Comparison of ENCODE assay signal across 9 mouse cellular contexts in the genomic region with DNA sequence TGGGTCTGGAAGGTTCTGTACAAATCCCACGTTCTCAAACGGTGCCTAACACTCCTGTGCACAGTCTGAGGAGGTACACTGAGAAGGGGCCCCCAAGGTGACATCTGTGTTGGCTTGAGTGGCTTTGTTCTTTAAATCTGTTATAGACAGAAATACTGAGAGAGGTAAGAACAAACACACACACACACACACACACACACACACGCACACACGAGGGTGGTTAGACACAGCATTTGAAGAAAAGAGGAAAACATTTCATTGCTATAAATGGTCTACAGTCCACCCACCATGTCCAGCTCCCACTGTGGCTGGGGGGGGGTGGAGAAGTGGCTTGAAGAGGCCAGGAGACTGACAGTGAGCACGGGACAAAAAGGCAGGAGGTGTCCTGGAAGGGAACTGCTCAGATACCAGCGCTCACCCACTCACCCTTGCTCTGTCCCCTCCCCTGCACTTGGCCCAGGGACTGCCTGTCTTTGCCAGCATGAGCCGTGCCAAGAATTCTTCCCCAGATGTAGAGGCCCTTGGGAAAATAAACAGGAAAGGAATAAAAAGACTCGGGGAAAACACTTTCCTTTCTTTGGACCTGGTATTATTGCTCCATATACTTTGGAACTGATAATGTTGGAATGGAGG. TPM values are rescaled to one million over a fixed set of nuclear protein-coding genes. Genes with fewer than 3 reads are reported as not detected.
DNase-seq lines count a peak whose midpoint lies in the region; ATAC-seq and TF ChIP-seq lines count a peak whose summit lies in the region.
"Had no signal": no experiment of that assay in that cellular context is flagged by ENCODE, and none has a peak within 500 bp of the region (broad histone marks: within the 10 kb centered on the region; RNA-seq: fewer than 3 reads in every experiment).

No protein-coding gene starts in this region.

- no peak overlapping the region for H3K4me3 ChIP-seq in intestine, postnatal 0 days (ENCODE audit: low read depth, low read length)
- no peak overlapping the region for H3K4me3 ChIP-seq in lung, postnatal 0 days (ENCODE audit: low read depth, low read length)

- H3K4me2 ChIP-seq in intestine, postnatal 0 days (replicated peaks; ENCODE audit: low read depth) = peak overlapping the region; percentile 3; the same call in 1 of the 2 replicates
- H3K4me2 ChIP-seq in lung, postnatal 0 days (replicated peaks; ENCODE audit: low read depth, low read length) = no peak overlapping the region

- peak; percentile 64 to 74 for DNase-seq in frontal cortex, postnatal 36 days (ENCODE audit: low spot score in 2 of 2)
- DNase-seq in frontal cortex, postnatal 14 days (ENCODE audit: low spot score in 2 of 2) = no peak
- DNase-seq in MN1 (ENCODE audit: low spot score) = peak; percentile 70
- DNase-seq in gastrocnemius, adult 18-20 months (ENCODE audit: low spot score) = peak; percentile 87
- DNase-seq in lung, postnatal 0 days (ENCODE audit: low spot score) = peak; percentile 90
- peak; percentile 86 for DNase-seq in testis, postnatal 10 days (ENCODE audit: low spot score)
- DNase-seq in B cell, adult 2 months = no peak

- no peak overlapping the region for H3K27ac ChIP-seq in intestine, postnatal 0 days (ENCODE audit: low read depth, low read length)
- peak overlapping the region; percentile 81 for H3K27ac ChIP-seq in lung, postnatal 0 days (ENCODE audit: low read length)

- H3K9ac ChIP-seq in intestine, postnatal 0 days (ENCODE audit: low read depth, low read length) = no peak overlapping the region
- H3K9ac ChIP-seq in lung, postnatal 0 days (replicated peaks; ENCODE audit: low read depth) = no peak overlapping the region

- H3K4me1 ChIP-seq in intestine, postnatal 0 days (replicated peaks; ENCODE audit: control insufficient read depth, insufficient read depth, low read length) = peaks cover 16% of the 10 kb centered on the region; the same call in 1 of the 2 replicates
- H3K4me1 ChIP-seq in lung, postnatal 0 days (ENCODE audit: insufficient read depth, low read depth, low read length) = peaks cover 39% of the 10 kb centered on the region

- 47% methylated on average over 8 of the region's 8 CpGs for WGBS in intestine, postnatal 0 days
- WGBS in lung, postnatal 0 days = 15% methylated on average over 8 of the region's 8 CpGs

- no peaks in the 10 kb centered on the region for H3K36me3 ChIP-seq in intestine, postnatal 0 days (ENCODE audit: control insufficient read depth, insufficient read depth)
- no peaks in the 10 kb centered on the region for H3K36me3 ChIP-seq in lung, postnatal 0 days (ENCODE audit: insufficient read depth, low read length)

- TF ChIP-seq CTCF in intestine, postnatal 0 days (IDR thresholded peaks at IDR 0.05; ENCODE audit: low read depth) = no peak
- no peak for TF ChIP-seq CTCF in lung, postnatal 0 days (IDR thresholded peaks at IDR 0.05)

- no peaks in the 10 kb centered on the region for H3K9me3 ChIP-seq in intestine, postnatal 0 days (ENCODE audit: control insufficient read depth)
- H3K9me3 ChIP-seq in lung, postnatal 0 days (ENCODE audit: low read length) = no peaks in the 10 kb centered on the region

- H3K27me3 ChIP-seq in intestine, postnatal 0 days (replicated peaks; ENCODE audit: control insufficient read depth, insufficient read depth, low read length) = peaks cover 3% of the 10 kb centered on the region; the same call in 1 of the 2 replicates
- no peaks in the 10 kb centered on the region for H3K27me3 ChIP-seq in lung, postnatal 0 days (replicated peaks; ENCODE audit: insufficient read depth, low read length)

- peak; percentile 84 for TF ChIP-seq EP300 in lung, postnatal 0 days (IDR thresholded peaks at IDR 0.05)

- ATAC-seq in intestine, postnatal 0 days = peak; percentile 55
- peak; percentile 84 for ATAC-seq in lung, postnatal 0 days

RNA-seq across cellular contexts. Expression of a gene that starts 5.4 kb away (rescaled TPM):
- 10 to 100 TPM; 17.6 to 37.2 TPM for total RNA-seq in gastrocnemius, adult 18-20 months (2021)
- 3.3 and 4.1 TPM in 2 replicates for polyA plus RNA-seq in intestine, postnatal 0 days (2015; fragmentation: Nextera tagmentation; extraction: Ambion mirVana)
- polyA plus RNA-seq in lung, postnatal 0 days (2015; fragmentation: Nextera tagmentation; extraction: Ambion mirVana) = 6.4 and 7.1 TPM in 2 replicates
- total RNA-seq: CH12.LX had no signal

RNA-seq across cellular contexts. Expression of a gene that starts 8.0 kb away (rescaled TPM):
- total RNA-seq in gastrocnemius, adult 18-20 months (2021) = under 1 TPM in 1 of 2 experiments, not detected in 1; 0.19 TPM
- polyA plus RNA-seq in intestine, postnatal 0 days (2015; fragmentation: Nextera tagmentation; extraction: Ambion mirVana) = 0.82 and 0.94 TPM in 2 replicates
- 0.15 and 0.31 TPM in 2 replicates for polyA plus RNA-seq in lung, postnatal 0 days (2015; fragmentation: Nextera tagmentation; extraction: Ambion mirVana)
- total RNA-seq: CH12.LX had no signal

Comparison
In these comparisons a context has a peak if more than half of its experiments do, and no peak if none do; other contexts are left out.
1. DNase-seq: peak in frontal cortex, postnatal 36 days (2 of 2), MN1 (single experiment), gastrocnemius, adult 18-20 months (single experiment), lung, postnatal 0 days (single experiment) and testis, postnatal 10 days (single experiment); none in frontal cortex, postnatal 14 days (0 of 2) and B cell, adult 2 months (0 of 2).